Mouse (Mus musculus) ES-E14 (cell line): ENCODE data around the gene Lmf2. TPM values are rescaled to one million over a fixed set of nuclear protein-coding genes. Genes with fewer than 3 reads are reported as not detected.
A peak's percentile ranks its signal among the peaks of the same experiment; 100 is the strongest.

Source experiments
- DNase-seq: peaks from one replicate; pipeline ENCODE4 v3.0.0-alpha.2; 2013; ENCODE audit warnings: low read depth, low spot score
- H3K27ac ChIP-seq: 2 replicates; pipeline ENCODE4 v1.5.1; 2012; ENCODE audit warnings: low read depth, mild to moderate bottlenecking, low read length, moderate library complexity, mixed read lengths; ENCODE audit not compliant: poor library complexity, insufficient read depth, severe bottlenecking
- H3K36me3 ChIP-seq: 2 replicates; pipeline ENCODE4 v1.6.1; 2012; ENCODE audit warnings: mild to moderate bottlenecking, low read length, moderate library complexity, mixed read lengths; ENCODE audit not compliant: control insufficient read depth, poor library complexity, insufficient read depth, severe bottlenecking
- H3K4me1 ChIP-seq, 2 experiments: fragments of 150-350 bp in 1 of 2; sonication (generic) in 1 of 2; 2 replicates each; pipeline ENCODE4 v1.6.1; 2012; ENCODE audit warnings: low read length in 2 of 2, mild to moderate bottlenecking in 1 of 2, mixed read lengths in 1 of 2; ENCODE audit not compliant: control insufficient read depth in 2 of 2, insufficient read depth in 2 of 2, poor library complexity in 1 of 2
- H3K4me3 ChIP-seq, 2 experiments: fragments of 150-350 bp in 1 of 2; sonication (generic) in 1 of 2; 2 replicates each; pipeline ENCODE4 v1.5.1; 2012; ENCODE audit warnings: low read length in 2 of 2, low read depth in 1 of 2, mild to moderate bottlenecking in 1 of 2, mixed read lengths in 1 of 2; ENCODE audit not compliant: insufficient read depth in 1 of 2, poor library complexity in 1 of 2, severe bottlenecking in 1 of 2
- H3K9ac ChIP-seq: 2 replicates; pipeline ENCODE4 v1.6.1; 2012; ENCODE audit warnings: low read depth, mild to moderate bottlenecking, low read length, mixed read lengths; ENCODE audit not compliant: poor library complexity, insufficient read depth, severe bottlenecking
- H3K9me3 ChIP-seq: fragments of 150-350 bp; sonication (generic); 2 replicates; pipeline ENCODE4 v1.6.1; 2012; ENCODE audit warnings: low read depth, mild to moderate bottlenecking, low read length; ENCODE audit not compliant: control insufficient read depth, insufficient read depth
- CHD2 ChIP-seq: IDR thresholded peaks from 2 replicates; pipeline ENCODE4 v1.6.1; 2014; ENCODE audit warnings: mild to moderate bottlenecking, low read depth, low read length, inconsistent platforms
- HCFC1 ChIP-seq: IDR thresholded peaks from 2 replicates; pipeline ENCODE4 v1.6.1; 2012; ENCODE audit warnings: low read length, inconsistent platforms, borderline replicate concordance; ENCODE audit not compliant: insufficient read depth
- MAFK ChIP-seq: IDR thresholded peaks from 2 replicates; pipeline ENCODE4 v1.6.1; 2014; ENCODE audit warnings: mild to moderate bottlenecking, low read depth, low read length, inconsistent platforms; ENCODE audit not compliant: insufficient read depth
- ZC3H11A ChIP-seq: IDR thresholded peaks from 2 replicates; pipeline ENCODE4 v1.6.1; 2012; ENCODE audit warnings: low read depth, mild to moderate bottlenecking, inconsistent platforms, low read length, borderline replicate concordance
- ZNF384 ChIP-seq: IDR thresholded peaks from 2 replicates; pipeline ENCODE4 v1.6.1; 2012; ENCODE audit warnings: low read depth, low read length, inconsistent platforms
- in situ Hi-C, 2 experiments: fragments of 600-800 bp; cut with MboI; formaldehyde crosslinking; loops; one replicate each; pipeline ENCODE4 v1.15.1; 2025; ENCODE audit warnings: low sequenced_read_pairs in 2 of 2, inconsistent platforms in 1 of 2; ENCODE audit not compliant: unreplicated experiment in 2 of 2
- total RNA-seq: library from RNA; depleted of rRNA; stranded (reverse); fragments of 300-350 nt; gene quantifications from 2 replicates; pipeline ENCODE4 v1.2.3, GENCODE M21; 2012

Gene Lmf2
- total RNA-seq, 1 experiment = 45.3 TPM

DNA sequence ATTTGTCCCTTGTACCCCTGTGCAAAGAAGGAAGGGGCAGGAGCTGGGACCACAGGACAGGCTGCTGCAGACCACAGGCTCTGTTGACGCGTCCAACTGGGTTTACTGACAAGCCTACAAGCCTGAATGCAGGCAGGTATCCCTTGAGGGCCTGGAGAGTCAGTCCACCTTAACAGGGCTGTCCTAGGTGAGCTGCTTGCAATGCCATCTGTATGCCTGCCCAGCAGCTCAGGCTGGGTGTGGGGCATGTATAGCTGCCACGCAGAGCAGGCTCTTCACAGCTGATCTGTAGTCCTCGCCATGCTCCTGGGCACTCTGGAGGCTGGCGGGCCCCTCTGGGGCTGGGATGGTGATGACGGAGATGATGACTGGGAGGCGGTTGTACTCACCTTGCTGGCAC lies 29.2 kb upstream of the Lmf2 start, which contains the start of gene Klhdc7b:
Klhdc7b (plus strand) TSS at position 301 of the 400 bp plus-strand sequence.
- Histone ChIP-seq H3K4me3 (peak within 1 kb of the TSS; percentile 44 to 59; a peak in 3 of 4 replicates), H3K36me3 (no peaks in the 10 kb centered on the region), H3K9me3 (no peaks in the 10 kb centered on the region), H3K9ac (peak within 1 kb of the TSS; percentile 39; the same call in 1 of the 2 replicates), H3K27ac (no peak within 1 kb of the TSS), H3K4me1 (peaks cover 1 to 6% of the 10 kb centered on the region in 2 experiments; a peak in 1 of 4 replicates)
- TF ChIP-seq CHD2 (no peak), ZNF384 (no peak), MAFK (no peak), HCFC1 (no peak), ZC3H11A (no peak)
- DNase-seq = no peak
- in situ Hi-C loops = no loop called here

DNA sequence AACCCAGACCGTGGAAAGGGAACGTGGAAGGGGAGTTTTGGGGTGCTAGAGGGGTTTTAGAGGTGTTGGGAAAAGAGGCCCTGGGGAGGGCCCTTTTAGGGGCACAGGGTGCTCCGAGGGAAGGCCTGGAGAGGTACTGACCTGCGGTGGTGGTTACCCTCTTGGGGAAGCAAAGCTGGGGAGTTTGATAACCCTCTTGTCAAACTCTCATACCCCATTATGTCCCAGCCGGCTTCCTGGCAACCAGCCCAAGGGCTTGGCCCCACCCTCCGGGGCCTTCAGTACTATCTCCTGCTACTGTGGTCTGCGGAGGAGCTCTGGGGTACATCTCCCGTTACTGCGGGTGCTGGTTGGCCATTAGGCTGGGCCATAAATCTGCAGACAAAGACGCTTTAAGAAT lies 24.0 kb upstream of the Lmf2 start:
- H3K9ac ChIP-seq = peak overlapping the region; percentile 60; the same call in 1 of the 2 replicates
- H3K9me3 ChIP-seq = no peaks in the 10 kb centered on the region
- in situ Hi-C loops = no loop called here
- peaks cover 2 to 21% of the 10 kb centered on the region in 2 experiments; a peak in 2 of 4 replicates for H3K4me1 ChIP-seq
- DNase-seq = no peak
- H3K27ac ChIP-seq = no peak overlapping the region
- H3K36me3 ChIP-seq = no peaks in the 10 kb centered on the region
- H3K4me3 ChIP-seq = peak overlapping the region; percentile 55 to 63
- TF ChIP-seq HCFC1 (no peak), MAFK (no peak), ZC3H11A (no peak), CHD2 (no peak), ZNF384 (no peak)

DNA sequence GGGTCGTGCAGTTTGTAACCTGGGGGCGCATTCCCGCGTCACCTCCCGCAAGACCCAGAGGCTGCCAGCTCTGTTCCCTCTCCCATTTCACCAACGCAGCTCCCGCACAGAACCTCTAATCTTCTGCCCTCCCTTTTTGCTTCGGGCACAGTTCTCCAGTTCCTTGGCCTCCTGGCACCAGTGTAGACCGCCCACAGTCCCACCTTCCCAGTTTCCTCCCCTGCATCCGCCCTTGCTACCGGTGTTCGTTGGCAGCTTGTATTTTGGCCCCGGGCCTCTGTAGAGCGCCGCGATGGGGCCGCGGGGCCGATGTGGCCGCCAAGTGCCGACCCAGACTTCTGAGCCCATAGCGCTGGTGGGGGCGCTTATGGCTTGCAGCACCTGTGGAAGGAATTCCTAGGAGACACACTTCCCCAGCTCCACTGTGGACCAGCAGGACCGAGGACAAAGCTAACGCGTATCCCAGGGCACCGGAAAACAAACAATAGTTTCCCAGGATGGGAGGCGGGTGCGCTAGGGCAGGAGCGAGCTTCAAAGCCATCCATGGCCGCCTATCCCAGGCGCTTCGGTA lies 23.5 kb upstream of the Lmf2 start, which contains the start of gene Odf3b:
Odf3b (minus strand) TSS at position 452 of the 571 bp plus-strand sequence.
- in situ Hi-C loops = no loop called here
- Histone ChIP-seq H3K27ac (no peak within 1 kb of the TSS), H3K9me3 (no peaks in the 10 kb centered on the region)

GRCm38 (mm10) chr15:89377938-89378828 lies 22.7 kb upstream of the Lmf2 start:
- H3K4me1 ChIP-seq = peaks cover 2 to 21% of the 10 kb centered on the region in 2 experiments; a peak in 2 of 4 replicates
- no peak overlapping the region for H3K27ac ChIP-seq
- DNase-seq = no peak
- peak overlapping the region; percentile 60 for H3K9ac ChIP-seq
- peak overlapping the region; percentile 55 to 63 for H3K4me3 ChIP-seq
- TF ChIP-seq ZC3H11A (no peak), HCFC1 (no peak), CHD2 (no peak), ZNF384 (no peak), MAFK (no peak)
- in situ Hi-C loops = no loop called here
- H3K36me3 ChIP-seq = no peaks in the 10 kb centered on the region
- no peaks in the 10 kb centered on the region for H3K9me3 ChIP-seq

More for the DNA sequence above, 23.5 kb upstream of the Lmf2 start, which contains the start of gene Odf3b:
- TF ChIP-seq HCFC1 = no peak
- no peak for TF ChIP-seq MAFK
- no peak for TF ChIP-seq ZNF384
- no peak for TF ChIP-seq ZC3H11A
- TF ChIP-seq CHD2 = no peak
- Histone ChIP-seq H3K4me3 (peak within 1 kb of the TSS; percentile 55 to 63), H3K36me3 (no peaks in the 10 kb centered on the region), H3K9ac (peak within 1 kb of the TSS; percentile 60), H3K4me1 (peaks cover 2 to 21% of the 10 kb centered on the region in 2 experiments; a peak in 2 of 4 replicates)
- DNase-seq = no peak
